Mouse (Mus musculus) ES-Bruce4 (cell line): ENCODE data around the gene Frmd8. TPM values are rescaled to one million over a fixed set of nuclear protein-coding genes. Genes with fewer than 3 reads are reported as not detected.

ENCODE experiments used
- H3K27ac ChIP-seq: 2 replicates; pipeline ENCODE4 v1.5.1; 2012; ENCODE audit warnings: low read length, inconsistent platforms; ENCODE audit not compliant: insufficient read depth
- H3K27me3 ChIP-seq: 2 replicates; pipeline ENCODE4 v1.6.1; 2012; ENCODE audit warnings: mild to moderate bottlenecking, low read length, inconsistent platforms; ENCODE audit not compliant: control insufficient read depth, poor library complexity, insufficient read depth, severe bottlenecking
- H3K36me3 ChIP-seq: 2 replicates; pipeline ENCODE4 v1.6.1; 2012; ENCODE audit warnings: inconsistent platforms, mild to moderate bottlenecking, low read length, moderate library complexity; ENCODE audit not compliant: control insufficient read depth, poor library complexity, insufficient read depth, severe bottlenecking
- H3K4me1 ChIP-seq: one replicate; pipeline ENCODE4 v1.8.1; 2011; ENCODE audit warnings: low read length; ENCODE audit not compliant: control insufficient read depth, insufficient read depth
- H3K4me3 ChIP-seq: 2 replicates; pipeline ENCODE4 v1.5.1; 2011; ENCODE audit warnings: low read depth, mild to moderate bottlenecking, low read length
- H3K9ac ChIP-seq: 2 replicates; pipeline ENCODE4 v1.6.1; 2012; ENCODE audit warnings: low read depth, mild to moderate bottlenecking, inconsistent platforms; ENCODE audit not compliant: poor library complexity, severe bottlenecking
- H3K9me3 ChIP-seq: replicated peaks from 2 replicates; pipeline ENCODE4 v1.6.1; 2012; ENCODE audit warnings: mild to moderate bottlenecking, low read length, inconsistent platforms; ENCODE audit not compliant: control insufficient read depth, poor library complexity, insufficient read depth, severe bottlenecking
- CTCF ChIP-seq: IDR thresholded peaks from one replicate; pipeline ENCODE4 v1.8.1; 2011; ENCODE audit warnings: low read depth, low read length
- EP300 ChIP-seq: IDR thresholded peaks from 2 replicates; pipeline ENCODE4 v1.6.1; 2011; ENCODE audit warnings: low read depth, low read length; ENCODE audit not compliant: insufficient read depth
- POLR2A ChIP-seq: IDR thresholded peaks from one replicate; pipeline ENCODE4 v1.8.1; 2011; ENCODE audit warnings: low read length; ENCODE audit not compliant: insufficient read depth
- polyA plus RNA-seq: library from polyadenylated mRNA; stranded (reverse); fragments of >200 nt; gene quantifications from 2 replicates; pipeline ENCODE4 v1.2.4, GENCODE M21; 2011; ENCODE audit warnings: low read depth; ENCODE audit not compliant: missing spikeins, insufficient read depth, insufficient read length

Gene Frmd8
- polyA plus RNA-seq, 1 experiment = 26.3 TPM

DNA sequence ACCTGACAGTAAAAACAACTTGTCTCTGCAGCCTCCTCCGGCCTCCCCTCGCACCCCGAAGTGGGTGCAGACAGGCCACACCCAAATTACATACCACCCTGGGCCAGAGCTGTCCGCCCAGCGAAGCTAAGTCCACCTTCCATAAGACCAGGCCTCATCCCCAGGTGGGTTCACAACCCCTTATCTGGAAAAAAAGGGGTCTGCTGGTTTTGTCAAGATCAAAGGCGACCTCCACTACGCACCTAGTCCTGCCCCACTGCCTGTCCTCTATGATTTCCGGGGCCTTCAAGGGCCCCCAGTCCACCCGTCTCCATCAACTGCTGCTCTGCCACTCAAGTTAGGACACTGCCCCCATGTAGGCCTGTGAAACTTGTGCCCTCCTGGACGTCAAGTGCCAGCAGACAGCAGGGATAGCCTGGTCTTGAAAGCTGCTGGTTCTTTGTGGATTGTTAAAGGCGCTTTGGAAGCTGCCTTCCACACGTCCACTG is 30.2 kb downstream of the Frmd8 start:
- Histone ChIP-seq H3K4me3 (peak overlapping the region; percentile 80), H3K9ac (peak overlapping the region; percentile 91), H3K4me1 (no peaks in the 10 kb centered on the region), H3K27me3 (no peaks in the 10 kb centered on the region), H3K27ac (peak overlapping the region; percentile 96), H3K36me3 (no peaks in the 10 kb centered on the region), H3K9me3 (no peaks in the 10 kb centered on the region)
- no peak for TF ChIP-seq CTCF
- TF ChIP-seq POLR2A = no peak
- no peak for TF ChIP-seq EP300

DNA sequence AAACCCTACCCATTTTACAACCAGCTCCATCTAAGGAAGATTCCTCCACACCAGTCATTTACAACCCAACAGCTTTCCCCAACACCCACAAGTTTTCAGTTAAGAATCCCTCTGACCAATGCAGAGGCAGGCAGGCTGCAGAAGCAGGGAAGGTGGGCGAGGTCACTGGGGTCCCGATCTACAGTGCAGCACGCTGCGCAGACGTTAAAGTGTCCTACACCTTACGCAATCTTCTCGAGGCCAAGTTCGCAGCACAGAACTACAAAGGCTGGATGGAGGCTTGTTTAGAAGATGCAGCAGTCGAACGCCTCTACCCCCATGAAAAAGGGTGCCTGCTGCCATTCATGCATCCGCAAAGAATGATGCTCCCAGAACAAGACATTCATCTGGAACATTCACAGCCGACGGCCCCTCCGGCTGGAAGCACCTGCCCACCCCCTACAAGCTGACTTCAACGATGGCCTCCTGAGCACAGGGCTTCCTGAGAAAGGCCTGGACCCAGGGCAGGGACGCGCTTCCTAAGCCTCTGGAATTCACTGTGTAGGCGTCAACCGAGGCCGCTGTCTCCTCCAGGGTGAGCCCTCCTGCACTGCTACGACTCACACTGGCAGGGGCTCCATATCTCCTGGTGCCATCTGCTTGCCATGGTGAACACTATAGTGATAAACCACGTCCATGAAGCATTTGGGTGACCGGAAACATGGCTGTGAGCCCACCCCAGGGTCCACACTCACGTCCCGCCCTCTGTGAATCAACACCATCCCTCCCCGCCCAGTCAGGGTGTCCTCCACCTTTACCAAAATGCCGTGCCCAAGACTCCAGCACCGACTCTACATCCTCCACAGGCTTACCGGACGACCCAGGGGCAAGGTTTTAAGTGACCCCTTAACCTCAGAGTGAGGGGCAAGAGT is 31.0 kb downstream of the Frmd8 start:
- Histone ChIP-seq H3K27me3 (no peaks in the 10 kb centered on the region), H3K36me3 (no peaks in the 10 kb centered on the region), H3K9me3 (no peaks in the 10 kb centered on the region), H3K4me3 (peak overlapping the region; percentile 80), H3K27ac (peak overlapping the region; percentile 96), H3K4me1 (no peaks in the 10 kb centered on the region), H3K9ac (peak overlapping the region; percentile 91)
- TF ChIP-seq POLR2A (peak; percentile 15), EP300 (no peak)

- peak overlapping the region; percentile 91 for H3K9ac ChIP-seq
- no peaks in the 10 kb centered on the region for H3K36me3 ChIP-seq
- no peaks in the 10 kb centered on the region for H3K4me1 ChIP-seq
- peak overlapping the region; percentile 96 for H3K27ac ChIP-seq
- H3K9me3 ChIP-seq = no peaks in the 10 kb centered on the region; the same call in 1 of the 2 replicates
- H3K4me3 ChIP-seq = peak overlapping the region; percentile 80
- TF ChIP-seq EP300 = peak; percentile 74; the same call in 1 of the 2 replicates
- peak; percentile 17 for TF ChIP-seq POLR2A
- TF ChIP-seq CTCF = no peak
- H3K27me3 ChIP-seq = no peaks in the 10 kb centered on the region
Observed at GRCm38 (mm10) chr19:5842785-5843730, 32.0 kb downstream of the Frmd8 start.

DNA sequence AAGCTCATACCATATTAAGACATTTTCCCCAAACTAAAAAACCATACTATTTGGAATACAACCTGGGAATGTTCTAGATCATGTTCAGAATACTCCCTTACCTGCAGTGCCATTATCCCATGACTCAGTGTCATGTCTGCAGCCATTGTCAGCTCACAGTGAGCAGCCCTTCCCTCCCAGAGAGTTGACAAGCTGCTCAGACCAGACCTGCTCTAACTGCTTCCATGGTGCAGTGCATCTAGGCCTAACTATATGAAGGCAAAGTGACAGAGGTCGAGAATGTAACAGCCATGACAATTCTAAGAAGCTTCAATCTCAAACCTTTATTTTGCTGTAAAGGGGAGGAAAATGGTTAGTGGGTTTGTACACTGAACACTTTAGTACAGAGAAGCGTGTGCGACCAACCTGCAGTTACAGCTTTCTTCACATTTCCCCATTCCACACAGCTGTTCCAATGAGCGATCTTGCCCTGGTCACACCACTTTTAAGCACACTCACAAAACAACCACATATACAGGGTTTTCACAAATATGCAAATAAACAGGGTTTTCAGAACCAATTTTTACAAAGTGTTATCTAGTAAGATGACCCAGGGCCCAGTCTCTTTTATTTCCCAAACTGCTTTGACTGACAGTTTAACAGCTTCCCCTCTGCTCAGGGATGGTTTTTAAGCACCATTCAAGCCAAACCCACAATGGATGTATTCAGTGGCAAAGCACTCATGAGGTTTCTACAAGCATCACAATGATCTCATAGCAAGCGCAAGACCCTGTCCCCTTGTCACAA is 32.9 kb downstream of the Frmd8 start:
- Histone ChIP-seq H3K4me3 (peak overlapping the region; percentile 3), H3K9me3 (no peaks in the 10 kb centered on the region; the same call in 1 of the 2 replicates), H3K27ac (peak overlapping the region; percentile 96), H3K36me3 (no peaks in the 10 kb centered on the region), H3K4me1 (no peaks in the 10 kb centered on the region), H3K27me3 (no peaks in the 10 kb centered on the region), H3K9ac (peak overlapping the region; percentile 91)
- no peak for TF ChIP-seq POLR2A
- no peak for TF ChIP-seq EP300
- TF ChIP-seq CTCF = no peak

DNA sequence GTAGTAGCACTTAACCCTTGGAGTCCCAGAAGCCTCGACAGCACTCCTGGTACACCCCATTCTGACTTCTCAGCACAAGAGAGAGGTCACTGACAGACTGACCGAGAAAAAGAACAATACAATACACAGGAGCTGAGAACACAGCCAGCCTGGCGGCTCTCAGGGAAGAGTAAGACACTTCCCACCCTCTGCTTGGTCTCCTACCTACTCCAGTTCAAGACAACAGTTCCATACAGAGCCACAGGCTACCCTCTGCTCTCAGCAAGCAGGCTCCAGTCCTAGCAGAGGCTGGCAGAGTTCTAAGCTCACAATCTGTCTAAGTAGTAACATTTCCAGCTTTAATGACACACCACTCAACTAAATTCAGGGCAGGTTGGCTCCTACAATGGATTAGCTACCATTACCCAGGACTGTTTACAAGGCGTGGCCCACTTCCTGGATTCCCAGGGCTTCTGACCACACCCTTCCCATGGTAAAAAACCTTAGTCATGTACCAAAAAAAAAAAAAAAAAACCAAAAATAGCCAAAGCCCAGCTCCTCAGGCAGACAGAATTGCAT is 33.6 kb downstream of the Frmd8 start:
- peak overlapping the region; percentile 5; the same call in 1 of the 2 replicates for H3K4me3 ChIP-seq
- H3K27ac ChIP-seq = peak overlapping the region; percentile 96
- no peaks in the 10 kb centered on the region; the same call in 1 of the 2 replicates for H3K9me3 ChIP-seq
- no peaks in the 10 kb centered on the region for H3K36me3 ChIP-seq
- no peak for TF ChIP-seq POLR2A
- 0 out of 2 replicates have a peak, but pooled peaks have one; percentile 17 for TF ChIP-seq EP300
- H3K4me1 ChIP-seq = peaks cover 3% of the 10 kb centered on the region
- H3K9ac ChIP-seq = no peak overlapping the region; the same call in 1 of the 2 replicates
- no peaks in the 10 kb centered on the region for H3K27me3 ChIP-seq
